Mouse (Mus musculus): ENCODE data around the gene Gda.

Gene Gda

GRCm38 (mm10) chr19:21457461-21457860 lies 15.8 kb downstream of the Gda start:
- no peak for DNase-seq (ENCODE audit: low spot score)

GRCm38 (mm10) chr19:21441787-21442186 lies 31.5 kb downstream of the Gda start:
- DNase-seq (ENCODE audit: low spot score), result no peak

GRCm38 (mm10) chr19:21440841-21441240 lies 32.4 kb downstream of the Gda start:
- DNase-seq (ENCODE audit: low spot score), result peak; percentile 31

GRCm38 (mm10) chr19:21439141-21439737 lies 34.0 kb downstream of the Gda start:
- DNase-seq (ENCODE audit: low spot score), result peak; percentile 18

- DNase-seq (ENCODE audit: low spot score), result no peak
These were observed 36.7 kb downstream of the Gda start for GRCm38 (mm10) chr19:21436566-21436965.

- DNase-seq (ENCODE audit: low spot score), result no peak
These were observed 39.9 kb downstream of the Gda start for GRCm38 (mm10) chr19:21433348-21433747.

- DNase-seq (ENCODE audit: low spot score), result no peak
These were observed 40.4 kb downstream of the Gda start for GRCm38 (mm10) chr19:21432879-21433278.

GRCm38 (mm10) chr19:21432286-21432685 lies 41.0 kb downstream of the Gda start:
- no peak for DNase-seq (ENCODE audit: low spot score)

- DNase-seq (ENCODE audit: low spot score), result no peak
These were observed 47.9 kb downstream of the Gda start for GRCm38 (mm10) chr19:21425391-21425790.

- no peak for DNase-seq (ENCODE audit: low spot score)
These were observed 49.5 kb downstream of the Gda start for GRCm38 (mm10) chr19:21423731-21424130.

GRCm38 (mm10) chr19:21418418-21418817 lies 54.8 kb downstream of the Gda start:
- DNase-seq (ENCODE audit: low spot score), result no peak

GRCm38 (mm10) chr19:21415377-21415776 lies 57.9 kb downstream of the Gda start:
- no peak for DNase-seq (ENCODE audit: low spot score)

- no peak for DNase-seq (ENCODE audit: low spot score)
These were observed 64.1 kb downstream of the Gda start for GRCm38 (mm10) chr19:21409178-21409577.

- DNase-seq (ENCODE audit: low spot score), result no peak
These were observed 65.9 kb downstream of the Gda start for GRCm38 (mm10) chr19:21407363-21407762.

- no peak for DNase-seq (ENCODE audit: low spot score)
These were observed 75.3 kb downstream of the Gda start for GRCm38 (mm10) chr19:21397994-21398393.

- DNase-seq (ENCODE audit: low spot score), result no peak
These were observed 76.9 kb downstream of the Gda start for GRCm38 (mm10) chr19:21396364-21396763.

- no peak for DNase-seq (ENCODE audit: low spot score)
These were observed 82.3 kb downstream of the Gda start for GRCm38 (mm10) chr19:21390904-21391303.

GRCm38 (mm10) chr19:21386842-21387241 lies 86.4 kb downstream of the Gda start:
- DNase-seq (ENCODE audit: low spot score), result no peak

- no peak for DNase-seq (ENCODE audit: low spot score)
These were observed 89.0 kb downstream of the Gda start for GRCm38 (mm10) chr19:21384231-21384630.

GRCm38 (mm10) chr19:21383491-21384226 lies 89.6 kb downstream of the Gda start:
- peak; percentile 19 for DNase-seq (ENCODE audit: low spot score)

GRCm38 (mm10) chr19:21381696-21382095 lies 91.5 kb downstream of the Gda start:
- no peak for DNase-seq (ENCODE audit: low spot score)

GRCm38 (mm10) chr19:21379195-21379594 lies 94.0 kb downstream of the Gda start:
- DNase-seq (ENCODE audit: low spot score), result no peak

- peak; percentile 39 for DNase-seq (ENCODE audit: low spot score)
These were observed 96.6 kb downstream of the Gda start for GRCm38 (mm10) chr19:21376445-21377218.
